Mouse (Mus musculus): Measurements from ENCODE around the gene Zfp934. TPM values are rescaled to one million over a fixed set of nuclear protein-coding genes. Genes with fewer than 3 reads are reported as not detected.
"Not testable (repeated sequence)": the region's sequence is repeated elsewhere in the genome, so short reads cannot be mapped to it uniquely, and the experiment has no call there.

The Zfp934 gene
- polyA plus RNA-seq (2016; fragmentation: Nextera tagmentation; extraction: Ambion mirVana), result 20.2 and 27.1 TPM in 2 replicates

GRCm38 (mm10) chr13:62571099-62571498 lies at the start of gene Zfp934:
Zfp934 (minus strand) TSS chr13:62571199.
- H3K27me3 ChIP-seq (ENCODE audit: low read depth, poor library complexity, severe bottlenecking); H3K4me1 ChIP-seq; H3K27ac ChIP-seq; H3K9me3 ChIP-seq (replicated peaks); DNase-seq (ENCODE audit: low spot score); H3K4me3 ChIP-seq; H3K36me3 ChIP-seq: not testable (repeated sequence)
- WGBS, result 83% methylated on average over 5 of the region's 6 CpGs

- DNase-seq (ENCODE audit: low spot score); H3K27ac ChIP-seq; H3K27me3 ChIP-seq (ENCODE audit: low read depth, poor library complexity, severe bottlenecking); H3K4me3 ChIP-seq; H3K36me3 ChIP-seq; H3K9me3 ChIP-seq (replicated peaks); H3K4me1 ChIP-seq: not testable (repeated sequence)
- 94% methylated on average over 4 of the region's 4 CpGs for WGBS
Measured at GRCm38 (mm10) chr13:62617449-62617848, 46.5 kb upstream of the Zfp934 start.

- H3K27ac ChIP-seq; H3K9me3 ChIP-seq (replicated peaks); H3K36me3 ChIP-seq; H3K27me3 ChIP-seq (ENCODE audit: low read depth, poor library complexity, severe bottlenecking); H3K4me3 ChIP-seq; H3K4me1 ChIP-seq; DNase-seq (ENCODE audit: low spot score): not testable (repeated sequence)
- 22% methylated on average over 1 of the region's 1 CpGs for WGBS
Measured at GRCm38 (mm10) chr13:62561696-62562095, 9.3 kb downstream of the Zfp934 start.

- peak; percentile 40 for DNase-seq (ENCODE audit: low spot score)
- WGBS, result 5% methylated on average over 27 of the region's 27 CpGs
- peak within 1 kb of the TSS; percentile 51 for H3K4me3 ChIP-seq
- H3K9me3 ChIP-seq (replicated peaks), result peaks cover 12% of the 10 kb centered on the region
- H3K27me3 ChIP-seq (ENCODE audit: low read depth, poor library complexity, severe bottlenecking); H3K4me1 ChIP-seq: not testable (repeated sequence)
- peaks cover 22% of the 10 kb centered on the region for H3K36me3 ChIP-seq
- H3K27ac ChIP-seq, result peak within 1 kb of the TSS; percentile 71; the same call in 1 of the 2 replicates
Measured at GRCm38 (mm10) chr13:62558189-62559110, 12.5 kb downstream of the Zfp934 start, which contains the start of gene Zfp935. Zfp935 (minus strand) TSS chr13:62558511.

GRCm38 (mm10) chr13:62530129-62530528 lies 40.9 kb downstream of the Zfp934 start:
- not testable (repeated sequence) for H3K27ac ChIP-seq; H3K4me3 ChIP-seq; H3K4me1 ChIP-seq; H3K27me3 ChIP-seq (ENCODE audit: low read depth, poor library complexity, severe bottlenecking); H3K9me3 ChIP-seq (replicated peaks); DNase-seq (ENCODE audit: low spot score); H3K36me3 ChIP-seq

- not testable (repeated sequence) for H3K27ac ChIP-seq; H3K4me1 ChIP-seq; H3K36me3 ChIP-seq; H3K9me3 ChIP-seq (replicated peaks); DNase-seq (ENCODE audit: low spot score); H3K4me3 ChIP-seq; H3K27me3 ChIP-seq (ENCODE audit: low read depth, poor library complexity, severe bottlenecking)
- WGBS, result 91% methylated on average over 1 of the region's 1 CpGs
Measured at GRCm38 (mm10) chr13:62510641-62511420, 60.2 kb downstream of the Zfp934 start.

GRCm38 (mm10) chr13:62472661-62473060 lies 98.3 kb downstream of the Zfp934 start:
- H3K36me3 ChIP-seq; H3K4me3 ChIP-seq; H3K9me3 ChIP-seq (replicated peaks); DNase-seq (ENCODE audit: low spot score); H3K4me1 ChIP-seq; H3K27ac ChIP-seq; H3K27me3 ChIP-seq (ENCODE audit: low read depth, poor library complexity, severe bottlenecking): not testable (repeated sequence)
- WGBS, result 96% methylated on average over 8 of the region's 8 CpGs

- H3K27me3 ChIP-seq (ENCODE audit: low read depth, poor library complexity, severe bottlenecking); H3K27ac ChIP-seq; DNase-seq (ENCODE audit: low spot score); H3K4me3 ChIP-seq; H3K36me3 ChIP-seq; H3K4me1 ChIP-seq; H3K9me3 ChIP-seq (replicated peaks): not testable (repeated sequence)
Measured at GRCm38 (mm10) chr13:62469947-62470346, 101.1 kb downstream of the Zfp934 start.

- not testable (repeated sequence) for H3K27me3 ChIP-seq (ENCODE audit: low read depth, poor library complexity, severe bottlenecking); H3K9me3 ChIP-seq (replicated peaks); H3K4me1 ChIP-seq
- Histone ChIP-seq H3K27ac (peak within 1 kb of the TSS; percentile 82), H3K36me3 (peaks cover 18% of the 10 kb centered on the region), H3K4me3 (peak within 1 kb of the TSS; percentile 64)
- WGBS, result 2% methylated on average over 28 of the region's 28 CpGs
- peak; percentile 81 for DNase-seq (ENCODE audit: low spot score)
Measured at GRCm38 (mm10) chr13:62466424-62467334, 104.3 kb downstream of the Zfp934 start, which contains the start of gene Gm49359. Gm49359 (minus strand) TSS chr13:62466832.

Small RNA genes within 50 kb of the gene (microRNA-seq; reads per million reads assigned to microRNA genes)
- not detected for gene Gm22256

Other genes starting within 250 kb of the Zfp934 start
- gene Gm3604, start 188.0 kb downstream of the Zfp934 start, polyA plus RNA-seq (2016; fragmentation: Nextera tagmentation; extraction: Ambion mirVana), result 5.1 and 6.1 TPM in 2 replicates
- 11.4 and 15.9 TPM in 2 replicates for gene Gm49359, start 104.4 kb downstream of the Zfp934 start, polyA plus RNA-seq (2016; fragmentation: Nextera tagmentation; extraction: Ambion mirVana)
- not detected in 2 replicates for gene Zfp935, start 12.7 kb downstream of the Zfp934 start, polyA plus RNA-seq (2016; fragmentation: Nextera tagmentation; extraction: Ambion mirVana)
- gene 6720489N17Rik, start 53.0 kb upstream of the Zfp934 start, polyA plus RNA-seq (2016; fragmentation: Nextera tagmentation; extraction: Ambion mirVana), result 12.6 and 18.5 TPM in 2 replicates
- 24.7 and 30.5 TPM in 2 replicates for gene Platr25, start 189.5 kb upstream of the Zfp934 start, polyA plus RNA-seq (2016; fragmentation: Nextera tagmentation; extraction: Ambion mirVana)
- gene Gm5141, start 214.6 kb upstream of the Zfp934 start, polyA plus RNA-seq (2016; fragmentation: Nextera tagmentation; extraction: Ambion mirVana), result 9.8 and 11.7 TPM in 2 replicates

All from limb, embryonic 10.5 days (tissue).